Mouse (Mus musculus) spleen, adult 2 months (tissue): ENCODE data around the gene Pacrg.

ENCODE experiments used
- CTCF ChIP-seq: fragments of 200-500 bp; IDR thresholded peaks from 2 replicates; pipeline ENCODE4 v1.5.1; 2011; ENCODE audit warnings: mild to moderate bottlenecking, inconsistent platforms; ENCODE audit not compliant: insufficient read depth, insufficient read length, insufficient replicate concordance; ENCODE audit errors: extremely low read depth
- POLR2A ChIP-seq: fragments of 200-500 bp; IDR thresholded peaks from 2 replicates; pipeline ENCODE4 v1.6.1; 2011; ENCODE audit warnings: low read depth, low read length, inconsistent platforms

GRCm38 (mm10) chr17:10495588-10495987 is 344.5 kb downstream of the Pacrg start:
- TF ChIP-seq CTCF = no peak
- no peak for TF ChIP-seq POLR2A
